In the genomic region with DNA sequence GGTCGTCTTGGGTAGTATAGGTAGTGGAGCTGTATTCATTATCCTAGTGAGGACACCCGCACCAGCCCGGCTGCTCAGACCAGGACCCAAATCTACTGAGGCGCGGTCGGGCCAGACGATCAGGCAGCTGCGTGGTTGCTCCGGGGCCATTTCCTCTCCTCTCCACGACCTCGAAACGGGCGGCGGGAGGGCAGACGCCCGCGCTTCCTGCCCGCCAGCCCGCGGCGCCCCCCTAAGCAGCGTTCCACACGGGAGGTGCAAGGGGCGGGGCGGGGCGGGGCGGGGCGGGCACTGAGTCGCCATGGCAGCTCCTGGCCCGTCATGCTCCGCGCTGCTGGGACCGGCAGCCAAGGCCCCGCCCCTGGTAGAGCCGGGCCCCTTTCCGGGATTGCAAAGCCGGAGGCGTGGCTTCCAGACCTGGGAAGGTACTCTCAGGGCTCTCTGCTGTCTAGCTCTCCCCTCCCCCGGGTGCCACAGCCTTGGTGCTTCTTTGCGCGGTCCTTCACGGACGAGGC, we compare ENCODE assay signal across 8 mouse cellular contexts. TPM values are rescaled to one million over a fixed set of nuclear protein-coding genes. Genes with fewer than 3 reads are reported as not detected.
DNase-seq lines count a peak whose midpoint lies in the region; ATAC-seq lines count a peak whose summit lies in the region.

No protein-coding gene starts in this region.

- H3K27ac ChIP-seq in embryonic facial prominence, embryonic 11.5 days (replicated peaks; ENCODE audit: low read depth, low read length) = peak overlapping the region; percentile 96
- H3K27ac ChIP-seq in limb, embryonic 12.5 days = peak overlapping the region; percentile 98
- H3K27ac ChIP-seq in midbrain, embryonic 14.5 days (replicated peaks; ENCODE audit: low read depth, low read length) = peak overlapping the region; percentile 95

- peak overlapping the region; percentile 82 for H3K4me2 ChIP-seq in embryonic facial prominence, embryonic 11.5 days (ENCODE audit: low read depth, low read length)
- peak overlapping the region; percentile 85 for H3K4me2 ChIP-seq in limb, embryonic 12.5 days
- H3K4me2 ChIP-seq in midbrain, embryonic 14.5 days (ENCODE audit: low read length) = peak overlapping the region; percentile 73

- 0% methylated on average over 29 of the region's 43 CpGs for WGBS in embryonic facial prominence, embryonic 11.5 days
- under 1% methylated on average over 41 of the region's 43 CpGs for WGBS in limb, embryonic 12.5 days
- WGBS in midbrain, embryonic 14.5 days = under 1% methylated on average over 42 of the region's 43 CpGs

- no peaks in the 10 kb centered on the region for H3K36me3 ChIP-seq in embryonic facial prominence, embryonic 11.5 days (replicated peaks; ENCODE audit: control insufficient read depth, insufficient read depth, low read depth, low read length)
- H3K36me3 ChIP-seq in limb, embryonic 12.5 days = no peaks in the 10 kb centered on the region
- no peaks in the 10 kb centered on the region for H3K36me3 ChIP-seq in midbrain, embryonic 14.5 days (ENCODE audit: control insufficient read depth, insufficient read depth, low read length)

- H3K9me3 ChIP-seq in embryonic facial prominence, embryonic 11.5 days (replicated peaks; ENCODE audit: control insufficient read depth, low read length) = no peaks in the 10 kb centered on the region
- no peaks in the 10 kb centered on the region for H3K9me3 ChIP-seq in limb, embryonic 12.5 days
- H3K9me3 ChIP-seq in midbrain, embryonic 14.5 days (ENCODE audit: control insufficient read depth, low read length) = no peaks in the 10 kb centered on the region

- H3K4me1 ChIP-seq in embryonic facial prominence, embryonic 11.5 days (ENCODE audit: control insufficient read depth, insufficient read depth, low read length) = peaks cover 23% of the 10 kb centered on the region
- peaks cover 67% of the 10 kb centered on the region for H3K4me1 ChIP-seq in limb, embryonic 12.5 days (replicated peaks)
- peaks cover 25% of the 10 kb centered on the region for H3K4me1 ChIP-seq in midbrain, embryonic 14.5 days (ENCODE audit: control insufficient read depth, insufficient read depth, low read length)

- no peaks in the 10 kb centered on the region for H3K27me3 ChIP-seq in embryonic facial prominence, embryonic 11.5 days (ENCODE audit: control insufficient read depth, insufficient read depth, low read length)
- no peaks in the 10 kb centered on the region for H3K27me3 ChIP-seq in limb, embryonic 12.5 days
- H3K27me3 ChIP-seq in midbrain, embryonic 14.5 days (ENCODE audit: control insufficient read depth, insufficient read depth, low read length) = no peaks in the 10 kb centered on the region

- peak overlapping the region; percentile 68 for H3K9ac ChIP-seq in embryonic facial prominence, embryonic 11.5 days (replicated peaks; ENCODE audit: low read length)
- peak overlapping the region; percentile 54 for H3K9ac ChIP-seq in limb, embryonic 12.5 days (replicated peaks)
- H3K9ac ChIP-seq in midbrain, embryonic 14.5 days (replicated peaks; ENCODE audit: low read length) = peak overlapping the region; percentile 64

- peak overlapping the region; percentile 44 for H3K4me3 ChIP-seq in embryonic facial prominence, embryonic 11.5 days (ENCODE audit: low read depth, low read length)
- peak overlapping the region; percentile 50 for H3K4me3 ChIP-seq in limb, embryonic 12.5 days (replicated peaks)
- H3K4me3 ChIP-seq in midbrain, embryonic 14.5 days (replicated peaks; ENCODE audit: low read depth, low read length) = peak overlapping the region; percentile 50

- ATAC-seq in embryonic facial prominence, embryonic 11.5 days (replicated peaks; ENCODE audit: insufficient number of reproducible peaks, low FRiP score, low TSS enrichment, low read depth) = peak; percentile 90
- ATAC-seq in granulocyte monocyte progenitor cell, adult 5-6 weeks (replicated peaks; ENCODE audit: poor library complexity, severe bottlenecking) = peak; percentile 90
- ATAC-seq in limb, embryonic 12.5 days (ENCODE audit: insufficient number of reproducible peaks, insufficient read depth, low FRiP score, low TSS enrichment, low read depth) = peak; percentile 91
- ATAC-seq in midbrain, embryonic 14.5 days (ENCODE audit: low FRiP score, low TSS enrichment) = peak; percentile 94

- peak; percentile 89 for DNase-seq in 3134 (ENCODE audit: extremely low read depth, insufficient read length, low spot score)
- peak; percentile 97 for DNase-seq in adrenal gland, postnatal 14 days
- DNase-seq in embryonic facial prominence, embryonic 11.5 days (ENCODE audit: low spot score) = peak; percentile 94
- DNase-seq in kidney, adult 11 months = peak; percentile 98
- peak; percentile 90 for DNase-seq in midbrain, embryonic 14.5 days
- peak; percentile 91 for DNase-seq in spleen, adult 12 weeks (ENCODE audit: low spot score)

RNA-seq across cellular contexts. Expression of a gene that starts 10.3 kb away (rescaled TPM):
- total RNA-seq in adrenal gland, postnatal 14 days (2021) = 38.8 and 48.3 TPM in 2 replicates
- polyA plus RNA-seq in embryonic facial prominence, embryonic 11.5 days (2014; fragmentation: Nextera tagmentation; extraction: Ambion mirVana) = 21.0 and 24.8 TPM in 2 replicates
- total RNA-seq in granulocyte monocyte progenitor cell, adult 5-6 weeks (2014; fragmentation: Nextera tagmentation) = 37.5 and 52.4 TPM in 2 replicates
- 11.0 and 13.3 TPM in 2 replicates for total RNA-seq in granulocyte monocyte progenitor cell, adult 5-6 weeks (2017)
- 36.2 and 37.5 TPM in 2 replicates for polyA plus RNA-seq in limb, embryonic 12.5 days (2016; fragmentation: Nextera tagmentation; extraction: Ambion mirVana)
- 37.7 and 39.9 TPM in 2 replicates for polyA plus RNA-seq in midbrain, embryonic 14.5 days (2014; fragmentation: Nextera tagmentation; extraction: Ambion mirVana)

Comparison
In these comparisons a context has a peak if more than half of its experiments do, and no peak if none do; other contexts are left out.
1. Peak in every context shown above with its lines: DNase-seq, ATAC-seq, H3K4me3 ChIP-seq and H3K27ac ChIP-seq.